Mouse (Mus musculus): ENCODE measurements around the gene Tmem263. TPM values are rescaled to one million over a fixed set of nuclear protein-coding genes. Genes with fewer than 3 reads are reported as not detected.
A peak's percentile ranks its signal among the peaks of the same experiment; 100 is the strongest.

Gene Tmem263
- polyA plus RNA-seq, 1 experiment from 2014 or later = 70.8 TPM

- Histone ChIP-seq H3K27ac (ENCODE audit: low read length) (no peak overlapping the region), H3K9me3 (ENCODE audit: low read length) (no peaks in the 10 kb centered on the region), H3K4me1 (ENCODE audit: insufficient read depth, low read length) (no peaks in the 10 kb centered on the region), H3K4me3 (ENCODE audit: low read length) (no peak overlapping the region), H3K36me3 (ENCODE audit: insufficient read depth, low read length) (peaks cover 15% of the 10 kb centered on the region), H3K27me3 (ENCODE audit: insufficient read depth, low read length) (no peaks in the 10 kb centered on the region), H3K9ac (replicated peaks; ENCODE audit: low read length) (no peak overlapping the region), H3K4me2 (replicated peaks; ENCODE audit: low read depth, low read length) (no peak overlapping the region)
- no peak for ATAC-seq (ENCODE audit: low FRiP score, low TSS enrichment)
- 88% methylated on average over 6 of the region's 6 CpGs for WGBS
Observed at GRCm38 (mm10) chr10:85136573-85136972, 34.1 kb downstream of the Tmem263 start.

GRCm38 (mm10) chr10:85141465-85141864, 39.0 kb downstream of the Tmem263 start:
- Histone ChIP-seq H3K9ac (replicated peaks; ENCODE audit: low read length) (no peak overlapping the region), H3K9me3 (ENCODE audit: low read length) (no peaks in the 10 kb centered on the region), H3K27me3 (ENCODE audit: insufficient read depth, low read length) (no peaks in the 10 kb centered on the region), H3K4me1 (ENCODE audit: insufficient read depth, low read length) (no peaks in the 10 kb centered on the region), H3K27ac (ENCODE audit: low read length) (no peak overlapping the region), H3K4me2 (replicated peaks; ENCODE audit: low read depth, low read length) (no peak overlapping the region), H3K36me3 (ENCODE audit: insufficient read depth, low read length) (peaks cover 19% of the 10 kb centered on the region), H3K4me3 (ENCODE audit: low read length) (no peak overlapping the region)
- 54% methylated on average over 9 of the region's 9 CpGs for WGBS
- 0 out of 2 replicates have a peak, but pooled peaks have one; percentile 23 for ATAC-seq (ENCODE audit: low FRiP score, low TSS enrichment)

- ATAC-seq (ENCODE audit: low FRiP score, low TSS enrichment) = no peak
- H3K27me3 ChIP-seq (ENCODE audit: insufficient read depth, low read length) = no peaks in the 10 kb centered on the region
- no peaks in the 10 kb centered on the region for H3K9me3 ChIP-seq (ENCODE audit: low read length)
- no peak overlapping the region for H3K4me2 ChIP-seq (replicated peaks; ENCODE audit: low read depth, low read length)
- H3K4me1 ChIP-seq (ENCODE audit: insufficient read depth, low read length) = no peaks in the 10 kb centered on the region
- no peak overlapping the region for H3K9ac ChIP-seq (replicated peaks; ENCODE audit: low read length)
- H3K27ac ChIP-seq (ENCODE audit: low read length) = no peak overlapping the region
- H3K4me3 ChIP-seq (ENCODE audit: low read length) = no peak overlapping the region
- H3K36me3 ChIP-seq (ENCODE audit: insufficient read depth, low read length) = peaks cover 25% of the 10 kb centered on the region
- 85% methylated on average over 14 of the region's 14 CpGs for WGBS
Observed at GRCm38 (mm10) chr10:85146282-85146681, 43.9 kb downstream of the Tmem263 start.

- ATAC-seq (ENCODE audit: low FRiP score, low TSS enrichment) = no peak
- no peak overlapping the region for H3K27ac ChIP-seq (ENCODE audit: low read length)
- no peak overlapping the region for H3K4me3 ChIP-seq (ENCODE audit: low read length)
- peaks cover 23% of the 10 kb centered on the region for H3K36me3 ChIP-seq (ENCODE audit: insufficient read depth, low read length)
- H3K9me3 ChIP-seq (ENCODE audit: low read length) = no peaks in the 10 kb centered on the region
- no peak overlapping the region for H3K9ac ChIP-seq (replicated peaks; ENCODE audit: low read length)
- H3K27me3 ChIP-seq (ENCODE audit: insufficient read depth, low read length) = no peaks in the 10 kb centered on the region
- no peaks in the 10 kb centered on the region for H3K4me1 ChIP-seq (ENCODE audit: insufficient read depth, low read length)
- 83% methylated on average over 5 of the region's 5 CpGs for WGBS
- H3K4me2 ChIP-seq (replicated peaks; ENCODE audit: low read depth, low read length) = no peak overlapping the region
Observed at GRCm38 (mm10) chr10:85149226-85149625, 46.8 kb downstream of the Tmem263 start.

GRCm38 (mm10) chr10:85154195-85154594, 51.8 kb downstream of the Tmem263 start:
- Histone ChIP-seq H3K27ac (ENCODE audit: low read length) (no peak overlapping the region), H3K9ac (replicated peaks; ENCODE audit: low read length) (no peak overlapping the region), H3K36me3 (ENCODE audit: insufficient read depth, low read length) (peaks cover 4% of the 10 kb centered on the region; the same call in 1 of the 2 replicates), H3K4me1 (ENCODE audit: insufficient read depth, low read length) (no peaks in the 10 kb centered on the region), H3K27me3 (ENCODE audit: insufficient read depth, low read length) (no peaks in the 10 kb centered on the region), H3K4me2 (replicated peaks; ENCODE audit: low read depth, low read length) (no peak overlapping the region), H3K9me3 (ENCODE audit: low read length) (no peaks in the 10 kb centered on the region), H3K4me3 (ENCODE audit: low read length) (no peak overlapping the region)
- ATAC-seq (ENCODE audit: low FRiP score, low TSS enrichment) = no peak
- 15% methylated on average over 2 of the region's 2 CpGs for WGBS

- H3K27me3 ChIP-seq (ENCODE audit: insufficient read depth, low read length) = no peaks in the 10 kb centered on the region
- no peak for ATAC-seq (ENCODE audit: low FRiP score, low TSS enrichment)
- no peak overlapping the region for H3K4me2 ChIP-seq (replicated peaks; ENCODE audit: low read depth, low read length)
- no peaks in the 10 kb centered on the region for H3K4me1 ChIP-seq (ENCODE audit: insufficient read depth, low read length)
- no peaks in the 10 kb centered on the region; the same call in 1 of the 2 replicates for H3K36me3 ChIP-seq (ENCODE audit: insufficient read depth, low read length)
- no peak overlapping the region for H3K9ac ChIP-seq (replicated peaks; ENCODE audit: low read length)
- H3K27ac ChIP-seq (ENCODE audit: low read length) = no peak overlapping the region
- no peaks in the 10 kb centered on the region for H3K9me3 ChIP-seq (ENCODE audit: low read length)
- no peak overlapping the region for H3K4me3 ChIP-seq (ENCODE audit: low read length)
- 85% methylated on average over 7 of the region's 7 CpGs for WGBS
Observed at GRCm38 (mm10) chr10:85157451-85157850, 55.0 kb downstream of the Tmem263 start.

- Histone ChIP-seq H3K27me3 (ENCODE audit: insufficient read depth, low read length) (no peaks in the 10 kb centered on the region), H3K9me3 (ENCODE audit: low read length) (no peaks in the 10 kb centered on the region), H3K9ac (replicated peaks; ENCODE audit: low read length) (no peak overlapping the region), H3K27ac (ENCODE audit: low read length) (no peak overlapping the region), H3K4me1 (ENCODE audit: insufficient read depth, low read length) (no peaks in the 10 kb centered on the region), H3K4me3 (ENCODE audit: low read length) (no peak overlapping the region), H3K4me2 (replicated peaks; ENCODE audit: low read depth, low read length) (no peak overlapping the region), H3K36me3 (ENCODE audit: insufficient read depth, low read length) (no peaks in the 10 kb centered on the region; the same call in 1 of the 2 replicates)
- ATAC-seq (ENCODE audit: low FRiP score, low TSS enrichment) = no peak
- 64% methylated on average over 1 of the region's 1 CpGs for WGBS
Observed at GRCm38 (mm10) chr10:85159989-85160619, 57.7 kb downstream of the Tmem263 start.

- Histone ChIP-seq H3K4me3 (ENCODE audit: low read length) (no peak overlapping the region), H3K27ac (ENCODE audit: low read length) (no peak overlapping the region), H3K4me1 (ENCODE audit: insufficient read depth, low read length) (no peaks in the 10 kb centered on the region), H3K4me2 (replicated peaks; ENCODE audit: low read depth, low read length) (no peak overlapping the region), H3K27me3 (ENCODE audit: insufficient read depth, low read length) (no peaks in the 10 kb centered on the region), H3K9ac (replicated peaks; ENCODE audit: low read length) (no peak overlapping the region), H3K9me3 (ENCODE audit: low read length) (no peaks in the 10 kb centered on the region), H3K36me3 (ENCODE audit: insufficient read depth, low read length) (no peaks in the 10 kb centered on the region)
- ATAC-seq (ENCODE audit: low FRiP score, low TSS enrichment) = no peak
- WGBS = 79% methylated on average over 5 of the region's 5 CpGs
Observed at GRCm38 (mm10) chr10:85161745-85162351, 59.4 kb downstream of the Tmem263 start.

GRCm38 (mm10) chr10:85164791-85165190, 62.4 kb downstream of the Tmem263 start:
- H3K27me3 ChIP-seq (ENCODE audit: insufficient read depth, low read length) = no peaks in the 10 kb centered on the region
- no peak for ATAC-seq (ENCODE audit: low FRiP score, low TSS enrichment)
- H3K27ac ChIP-seq (ENCODE audit: low read length) = no peak overlapping the region
- no peaks in the 10 kb centered on the region for H3K36me3 ChIP-seq (ENCODE audit: insufficient read depth, low read length)
- no peak overlapping the region for H3K4me3 ChIP-seq (ENCODE audit: low read length)
- H3K9me3 ChIP-seq (ENCODE audit: low read length) = no peaks in the 10 kb centered on the region
- H3K4me2 ChIP-seq (replicated peaks; ENCODE audit: low read depth, low read length) = no peak overlapping the region
- no peaks in the 10 kb centered on the region for H3K4me1 ChIP-seq (ENCODE audit: insufficient read depth, low read length)
- H3K9ac ChIP-seq (replicated peaks; ENCODE audit: low read length) = no peak overlapping the region
- 90% methylated on average over 13 of the region's 13 CpGs for WGBS

GRCm38 (mm10) chr10:85165306-85165705, 62.9 kb downstream of the Tmem263 start:
- Histone ChIP-seq H3K36me3 (ENCODE audit: insufficient read depth, low read length) (no peaks in the 10 kb centered on the region), H3K27ac (ENCODE audit: low read length) (no peak overlapping the region), H3K4me2 (replicated peaks; ENCODE audit: low read depth, low read length) (no peak overlapping the region), H3K4me3 (ENCODE audit: low read length) (no peak overlapping the region), H3K9ac (replicated peaks; ENCODE audit: low read length) (no peak overlapping the region), H3K27me3 (ENCODE audit: insufficient read depth, low read length) (no peaks in the 10 kb centered on the region), H3K4me1 (ENCODE audit: insufficient read depth, low read length) (no peaks in the 10 kb centered on the region), H3K9me3 (ENCODE audit: low read length) (no peaks in the 10 kb centered on the region)
- WGBS = 91% methylated on average over 5 of the region's 5 CpGs
- ATAC-seq (ENCODE audit: low FRiP score, low TSS enrichment) = no peak

Measured in kidney, embryonic 16.5 days (tissue).